Mouse (Mus musculus): ENCODE data around the gene Oog2. TPM values are rescaled to one million over a fixed set of nuclear protein-coding genes. Genes with fewer than 3 reads are reported as not detected.

Oog2 gene
- polyA plus RNA-seq (2015; fragmentation: Nextera tagmentation; extraction: Ambion mirVana), result not detected in 2 replicates

GRCm38 (mm10) chr4:144190419-144190818, at the start of gene Oog2:
Gene Oog2, plus strand, starts transcription at chr4:144190719.

GRCm38 (mm10) chr4:144162563-144162962, 28.0 kb upstream of the Oog2 start, which contains the start of gene Oog3:
Gene Oog3, minus strand, starts transcription at chr4:144162663.

DNA sequence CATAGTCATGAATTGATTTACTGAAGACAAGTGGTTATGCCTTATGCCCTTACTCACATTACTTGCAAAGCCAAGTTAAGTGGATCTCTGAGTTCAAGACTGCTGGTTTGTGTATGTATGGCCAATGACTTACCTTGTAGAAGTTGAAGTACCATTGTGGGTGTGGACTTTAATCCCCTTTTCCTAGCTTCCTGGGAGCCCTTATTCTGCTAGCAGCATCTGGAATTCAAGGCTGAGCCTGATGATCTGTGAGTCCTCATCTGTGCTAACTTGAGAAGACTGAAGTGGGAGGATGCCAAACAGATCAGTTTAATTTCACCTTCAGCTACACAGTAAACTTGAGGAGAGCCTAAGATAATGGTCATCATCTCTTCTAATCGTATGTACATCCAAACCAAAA, 22.7 kb downstream of the Oog2 start, which contains the start of gene C87977:
C87977 (minus strand) TSS at position 101 of the 400 bp plus-strand sequence.

Other genes starting within 250 kb of the Oog2 start
- gene Pramef25, start 239.7 kb upstream of the Oog2 start, polyA plus RNA-seq (2015; fragmentation: Nextera tagmentation; extraction: Ambion mirVana), result not detected in 2 replicates
- not detected in 2 replicates for gene Gm13101, start 223.8 kb upstream of the Oog2 start, polyA plus RNA-seq (2015; fragmentation: Nextera tagmentation; extraction: Ambion mirVana)
- not detected in 2 replicates for gene Pramef17, start 196.3 kb upstream of the Oog2 start, polyA plus RNA-seq (2015; fragmentation: Nextera tagmentation; extraction: Ambion mirVana)
- not detected in 2 replicates for gene Pramel4, start 131.6 kb upstream of the Oog2 start, polyA plus RNA-seq (2015; fragmentation: Nextera tagmentation; extraction: Ambion mirVana)
- not detected in 2 replicates for gene Gm13102, start 84.2 kb upstream of the Oog2 start, polyA plus RNA-seq (2015; fragmentation: Nextera tagmentation; extraction: Ambion mirVana)
- gene Oog3, start 28.1 kb upstream of the Oog2 start, polyA plus RNA-seq (2015; fragmentation: Nextera tagmentation; extraction: Ambion mirVana), result not detected in 2 replicates
- gene C87977, start 22.6 kb downstream of the Oog2 start, polyA plus RNA-seq (2015; fragmentation: Nextera tagmentation; extraction: Ambion mirVana), result not detected in 2 replicates
- gene Pramel5, start 89.8 kb downstream of the Oog2 start, polyA plus RNA-seq (2015; fragmentation: Nextera tagmentation; extraction: Ambion mirVana), result not detected in 2 replicates
- not detected in 2 replicates for gene Gm13128, start 139.5 kb downstream of the Oog2 start, polyA plus RNA-seq (2015; fragmentation: Nextera tagmentation; extraction: Ambion mirVana)
- not detected in 2 replicates for gene Gm13119, start 167.2 kb downstream of the Oog2 start, polyA plus RNA-seq (2015; fragmentation: Nextera tagmentation; extraction: Ambion mirVana)
- gene Pramef20, start 187.2 kb downstream of the Oog2 start, polyA plus RNA-seq (2015; fragmentation: Nextera tagmentation; extraction: Ambion mirVana), result not detected in 2 replicates
- gene Pramef12, start 217.7 kb downstream of the Oog2 start, polyA plus RNA-seq (2015; fragmentation: Nextera tagmentation; extraction: Ambion mirVana), result 0.06 TPM in 1 of 2 replicates, not detected in the other
- gene 1700012P22Rik, start 248.1 kb downstream of the Oog2 start, polyA plus RNA-seq (2015; fragmentation: Nextera tagmentation; extraction: Ambion mirVana), result not detected in 2 replicates

All from skeletal muscle tissue, postnatal 0 days (tissue).